Mouse (Mus musculus) c-Kit-positive CD71-positive TER-119-negative erythroid progenitor cells, embryonic 14.5 days (primary cell): Measurements from ENCODE around the gene Cpne9.
"Not testable (repeated sequence)": the region's sequence is repeated elsewhere in the genome, so short reads cannot be mapped to it uniquely, and the experiment has no call there.

ENCODE experiments used
- DNase-seq: peaks from one replicate; pipeline ENCODE4 v3.0.0-alpha.2; 2013; ENCODE audit warnings: low read depth

The Cpne9 gene

GRCm38 (mm10) chr6:113289346-113289745 is 7.2 kb downstream of the Cpne9 start:
- DNase-seq, result no peak

- no peak for DNase-seq
These were observed 8.2 kb downstream of the Cpne9 start for GRCm38 (mm10) chr6:113290346-113290745.

DNA sequence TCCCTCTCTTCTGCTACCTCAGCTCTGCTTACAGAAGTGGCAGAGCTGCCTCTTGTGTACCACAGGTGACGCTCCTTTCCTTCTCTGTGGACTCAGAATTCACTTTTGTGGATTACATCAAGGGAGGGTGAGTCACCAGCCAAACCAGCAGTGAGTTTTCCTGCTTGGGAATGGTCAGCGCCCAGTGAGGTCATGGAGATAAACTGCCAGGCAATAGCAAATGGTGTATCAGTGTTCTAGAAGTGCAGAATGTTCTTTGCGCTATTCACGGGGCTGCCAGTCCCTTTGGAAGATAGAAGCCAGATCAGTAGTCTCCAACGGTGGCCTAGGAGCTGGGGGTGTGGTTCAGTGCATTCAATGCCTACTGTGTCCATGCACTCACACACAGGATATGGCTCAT is 10.8 kb downstream of the Cpne9 start:
- DNase-seq, result no peak

DNA sequence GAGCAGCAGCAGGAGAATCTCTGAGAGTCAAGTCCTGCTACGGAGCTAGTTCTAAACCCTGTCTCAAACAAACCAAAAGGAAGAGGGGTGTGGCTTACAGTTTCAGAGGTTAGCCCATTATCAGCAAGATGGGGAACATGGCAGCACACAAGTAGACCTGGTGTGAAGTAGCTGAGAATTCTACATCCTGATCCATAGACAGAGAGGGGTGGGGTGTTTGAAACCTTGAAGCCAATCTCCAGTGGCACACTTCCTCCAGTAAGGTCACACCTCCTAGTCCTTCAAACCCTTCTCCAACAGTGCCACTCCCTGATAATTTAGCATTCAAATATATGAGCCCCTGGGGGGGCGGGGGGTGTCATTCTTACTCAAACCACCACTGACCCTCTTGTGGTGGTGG is 13.9 kb downstream of the Cpne9 start:
- DNase-seq, result no peak

- no peak for DNase-seq
These were observed 14.5 kb downstream of the Cpne9 start for GRCm38 (mm10) chr6:113296639-113297038.

DNA sequence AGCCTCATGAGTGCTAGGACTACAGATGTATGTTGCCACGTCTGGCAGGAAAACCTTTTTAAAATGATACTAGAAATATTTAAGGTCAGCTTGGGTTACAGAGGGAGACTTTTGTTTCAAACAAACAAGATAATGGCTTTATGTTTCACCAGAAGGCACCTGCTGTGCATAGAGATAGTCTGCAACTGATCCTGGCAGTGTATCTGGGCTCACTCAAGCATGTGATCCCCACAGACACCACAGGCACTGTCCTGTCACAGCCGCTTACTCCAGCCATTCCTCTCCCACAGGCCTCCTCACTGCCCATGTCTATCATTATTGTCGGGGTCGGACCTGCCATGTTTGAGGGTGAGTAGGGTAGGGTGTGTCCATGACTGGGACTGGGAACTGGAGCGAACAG is 19.2 kb downstream of the Cpne9 start:
- no peak for DNase-seq

DNA sequence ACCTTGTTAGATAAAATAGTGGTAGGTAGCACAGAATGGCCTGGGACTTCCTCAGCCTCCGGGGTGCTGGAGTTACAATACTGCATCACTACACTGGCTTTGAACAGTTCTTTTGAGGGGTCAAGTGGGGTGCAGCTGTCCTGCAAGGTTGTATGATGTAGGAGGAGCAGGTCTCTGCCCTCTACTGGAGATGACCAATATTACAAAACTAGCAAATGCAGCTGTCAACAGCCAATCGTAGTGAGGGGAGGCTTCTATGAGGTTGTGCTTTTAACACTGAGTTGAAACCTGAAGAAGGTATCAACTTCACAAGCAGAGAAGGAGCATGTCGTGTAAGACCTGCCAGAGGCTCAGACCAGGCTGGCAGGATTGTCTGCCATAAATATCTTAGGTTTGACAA is 20.2 kb downstream of the Cpne9 start:
- DNase-seq, result peak; percentile 55

DNA sequence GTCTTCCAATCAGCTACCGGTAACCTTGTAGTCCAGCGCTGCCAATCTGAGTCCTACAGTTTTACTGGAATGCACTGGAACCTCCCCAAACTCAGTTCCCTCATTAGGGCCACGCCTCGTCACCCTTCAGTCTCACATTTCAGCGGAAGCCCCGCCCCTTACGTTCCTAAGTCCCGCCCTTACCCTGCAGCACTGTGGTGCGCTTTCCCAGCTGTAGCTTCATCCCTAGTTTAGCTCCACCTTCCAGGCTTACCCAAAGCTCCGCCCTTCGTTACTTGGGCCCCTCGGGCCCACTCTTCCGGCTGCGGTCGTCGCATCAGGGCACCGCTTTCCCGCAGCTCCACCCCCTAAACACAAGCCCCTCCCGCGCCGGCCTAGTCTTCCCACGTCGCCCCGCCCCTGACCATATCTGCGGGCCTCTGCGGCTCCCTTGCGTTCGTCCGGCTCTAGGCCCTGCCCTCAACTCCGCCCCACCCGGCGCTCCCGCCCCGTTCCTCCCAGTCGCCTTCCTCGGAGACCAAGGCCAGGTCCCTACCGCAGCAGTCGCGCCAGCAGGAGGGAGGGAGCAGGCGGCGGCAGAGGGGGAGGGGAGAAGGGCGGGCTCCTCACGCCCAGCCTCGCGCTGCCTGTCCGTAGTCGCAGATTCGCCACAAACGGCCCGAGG is 24.3 kb downstream of the Cpne9 start:
- DNase-seq, result peak; percentile 98

GRCm38 (mm10) chr6:113306986-113307349 is 24.9 kb downstream of the Cpne9 start, which contains the start of gene Brpf1:
Brpf1 (plus strand) TSS chr6:113307137.
- DNase-seq, result no peak

- DNase-seq, result no peak
These were observed 25.5 kb downstream of the Cpne9 start for GRCm38 (mm10) chr6:113307481-113308121.

GRCm38 (mm10) chr6:113308141-113308540 is 26.0 kb downstream of the Cpne9 start:
- DNase-seq, result no peak

GRCm38 (mm10) chr6:113315972-113316371 is 33.9 kb downstream of the Cpne9 start:
- DNase-seq, result no peak

DNA sequence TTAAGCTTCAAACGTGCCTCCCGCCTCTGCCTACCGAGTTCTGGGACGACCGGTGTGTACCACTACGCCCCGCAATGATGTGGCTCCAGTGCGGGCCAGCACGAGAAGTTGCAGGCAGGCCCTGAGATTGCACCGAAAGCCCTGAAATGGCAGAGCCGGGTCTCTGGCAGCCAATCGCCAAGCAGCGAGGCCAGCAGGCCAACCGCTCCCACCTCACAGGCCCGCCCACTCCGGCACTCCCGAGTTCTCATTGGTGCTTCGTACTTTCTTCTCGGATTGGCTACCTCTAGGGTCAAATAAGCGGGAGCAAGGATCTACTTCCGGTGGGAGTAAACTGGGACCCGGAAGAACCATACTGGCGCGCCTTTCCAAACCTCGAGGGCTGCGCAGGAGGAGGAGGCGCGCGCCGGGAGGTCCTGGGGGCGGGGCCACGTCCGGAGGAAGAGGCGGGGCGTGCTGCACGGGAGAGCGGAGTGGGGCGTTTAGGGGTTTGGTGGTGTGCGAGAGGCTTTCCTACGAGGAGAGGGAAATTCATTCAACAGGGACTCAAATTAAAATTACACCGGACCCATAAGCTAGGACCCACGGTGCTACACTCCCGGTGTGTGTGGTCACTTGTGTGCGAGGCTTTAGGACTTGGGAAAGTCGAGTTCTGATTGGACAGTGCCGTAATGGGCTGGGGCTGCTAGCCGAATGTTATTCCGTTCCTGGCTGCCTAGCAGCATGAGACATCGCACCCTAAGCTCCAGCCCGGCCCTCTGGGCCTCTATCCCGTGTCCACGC is 44.6 kb downstream of the Cpne9 start, which contains the start of gene Ogg1:
Gene Ogg1, plus strand, starts transcription at position 440 of the 783 bp plus-strand sequence.
- peak; percentile 97 for DNase-seq

DNA sequence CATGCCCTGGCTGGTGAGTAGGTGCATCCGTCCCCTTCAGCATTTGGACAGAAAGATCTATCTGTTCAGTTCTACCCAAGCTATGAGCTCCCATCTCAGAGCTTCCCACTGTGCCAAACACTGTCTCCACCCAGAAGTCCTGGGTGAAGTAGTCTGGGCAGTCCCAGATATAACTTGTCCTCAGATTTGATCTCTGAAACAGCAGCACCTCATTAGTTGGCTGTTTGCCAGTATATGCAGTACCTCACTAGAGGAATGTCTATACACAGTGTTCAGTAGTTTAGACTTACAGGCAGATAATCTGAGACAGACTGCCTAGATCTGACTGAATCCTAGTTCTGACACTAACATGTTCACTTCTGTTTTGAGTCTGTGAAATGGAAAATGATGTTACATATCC is 47.3 kb downstream of the Cpne9 start:
- no peak for DNase-seq

DNA sequence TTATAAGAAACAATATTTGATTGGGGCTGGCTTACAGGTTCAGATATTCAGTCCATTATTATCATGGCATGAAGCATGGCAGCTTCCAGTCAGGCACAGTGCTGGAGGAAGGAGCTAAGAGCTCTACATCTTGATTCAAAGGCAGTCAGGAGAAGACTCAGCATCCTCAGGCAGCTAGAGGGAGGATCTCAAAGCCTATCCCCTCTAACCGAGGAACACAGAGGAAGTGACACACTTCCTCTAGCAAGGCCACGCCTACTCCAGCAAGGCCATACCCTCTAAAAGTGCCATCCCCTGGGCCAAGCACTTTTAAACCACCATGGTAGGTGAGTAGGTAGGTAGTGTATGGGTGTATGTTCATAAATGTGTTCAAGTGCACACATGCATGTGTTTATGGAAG is 48.4 kb downstream of the Cpne9 start:
- no peak for DNase-seq

- no peak for DNase-seq
These were observed 49.6 kb downstream of the Cpne9 start for GRCm38 (mm10) chr6:113331721-113332120.

GRCm38 (mm10) chr6:113332734-113333133 is 50.6 kb downstream of the Cpne9 start:
- not testable (repeated sequence) for DNase-seq

DNA sequence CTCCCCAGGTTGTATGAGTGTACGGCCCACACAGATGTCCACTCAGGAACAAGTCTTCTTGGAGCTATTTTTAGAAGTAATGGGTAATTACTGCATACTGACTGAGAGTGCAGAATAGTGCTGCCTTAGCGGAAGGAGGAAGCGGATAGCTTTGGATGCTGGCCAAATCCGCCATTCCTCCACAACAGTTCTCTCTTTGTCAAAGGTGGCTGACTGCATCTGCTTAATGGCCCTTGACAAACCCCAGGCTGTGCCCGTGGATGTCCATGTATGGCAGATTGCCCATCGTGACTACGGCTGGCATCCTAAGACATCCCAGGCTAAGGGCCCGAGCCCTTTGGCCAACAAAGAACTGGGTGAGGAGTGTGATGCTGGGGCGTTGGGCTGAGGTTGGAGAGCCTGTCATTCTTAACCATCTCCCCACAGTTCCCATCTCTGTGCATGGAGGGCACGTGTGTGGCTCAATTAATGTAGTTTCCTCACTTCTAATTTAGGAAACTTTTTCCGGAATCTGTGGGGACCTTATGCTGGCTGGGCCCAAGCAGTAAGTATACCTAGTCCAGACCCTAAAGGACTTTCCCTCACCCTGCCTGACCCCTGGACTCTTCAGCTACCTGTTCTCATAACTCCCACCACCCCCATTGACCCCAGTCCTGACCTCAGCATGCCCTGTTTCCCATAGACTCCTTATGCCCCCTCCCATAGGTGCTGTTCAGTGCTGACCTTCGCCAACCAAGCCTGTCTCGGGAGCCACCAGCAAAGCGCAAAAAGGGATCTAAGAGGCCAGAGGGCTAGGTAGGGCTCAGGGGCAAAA is 51.2 kb downstream of the Cpne9 start:
- no peak for DNase-seq

- no peak for DNase-seq
These were observed 52.1 kb downstream of the Cpne9 start for GRCm38 (mm10) chr6:113334216-113334615.

DNA sequence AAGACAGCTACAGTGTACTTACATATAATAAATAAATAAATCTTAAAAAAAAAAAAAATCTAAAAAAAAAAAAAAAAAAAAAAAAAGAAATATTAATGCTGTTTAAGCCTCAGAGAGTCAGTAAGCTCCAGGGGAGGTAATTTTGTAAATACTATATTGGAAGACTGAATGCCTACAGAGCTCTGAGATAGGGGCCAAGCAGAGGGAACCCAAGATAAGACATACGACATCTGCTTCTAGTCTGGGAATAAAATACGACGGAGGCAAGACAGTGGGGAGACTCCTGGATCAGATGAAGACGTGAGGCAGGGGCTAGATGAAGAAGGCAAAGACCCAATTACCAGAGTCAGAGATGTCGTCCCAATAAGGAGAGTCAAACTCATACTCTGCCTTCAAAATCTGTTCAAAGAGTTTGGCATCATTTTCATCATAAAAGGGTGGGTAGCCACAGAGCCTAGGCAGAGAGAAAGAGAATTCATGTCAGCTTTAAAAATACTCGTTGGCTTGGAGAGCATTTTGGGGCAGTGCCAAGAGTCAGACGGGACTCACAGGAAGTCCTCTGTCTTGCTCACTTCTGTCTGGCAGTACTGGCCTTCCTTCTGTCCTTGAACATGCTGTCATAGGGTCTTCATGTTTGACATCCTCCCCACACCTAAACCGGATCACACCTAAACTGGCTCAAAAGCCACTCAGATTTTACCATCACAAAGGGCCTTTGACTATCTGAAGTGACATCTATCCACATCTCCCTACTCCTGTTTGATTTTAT is 54.9 kb downstream of the Cpne9 start:
- no peak for DNase-seq

DNA sequence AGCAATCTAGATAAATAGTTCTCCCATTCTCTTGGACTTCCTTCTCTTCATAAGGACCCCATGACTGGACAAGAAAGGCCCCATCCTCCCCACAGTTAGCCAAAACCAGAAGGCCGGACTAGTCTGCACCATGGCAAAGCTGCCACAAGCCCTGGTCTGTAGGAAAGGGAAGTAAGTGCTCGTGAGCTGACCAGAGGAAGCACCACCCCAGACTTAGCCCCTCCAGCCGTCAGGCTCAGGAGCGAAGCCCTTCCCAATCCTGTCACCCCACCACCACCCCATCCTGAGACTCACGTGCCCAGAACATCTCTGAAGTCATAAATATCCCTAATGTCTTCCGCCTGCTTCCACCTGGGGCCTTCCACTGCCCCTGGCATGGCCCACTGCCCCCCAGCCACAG is 59.5 kb downstream of the Cpne9 start:
- no peak for DNase-seq
